Mouse (Mus musculus) brain, embryonic 14.5 days (tissue): ENCODE measurements around the gene Ermn.

Source experiments
- CTCF ChIP-seq: fragments of 200-500 bp; IDR thresholded peaks from 2 replicates; pipeline ENCODE4 v1.5.1; 2012; ENCODE audit warnings: inconsistent platforms, mild to moderate bottlenecking, moderate library complexity, borderline replicate concordance; ENCODE audit not compliant: insufficient read depth, insufficient read length; ENCODE audit errors: extremely low read depth
- POLR2A ChIP-seq: fragments of 200-500 bp; IDR thresholded peaks from 2 replicates; pipeline ENCODE4 v1.6.1; 2012; ENCODE audit warnings: mild to moderate bottlenecking, inconsistent platforms, borderline replicate concordance; ENCODE audit not compliant: poor library complexity, insufficient read depth, insufficient read length, severe bottlenecking; ENCODE audit errors: extremely low read depth

GRCm38 (mm10) chr2:58041867-58042266 lies 10.8 kb downstream of the Ermn start:
- no peak for TF ChIP-seq CTCF
- TF ChIP-seq POLR2A: no peak
